Mouse (Mus musculus) G1E (cell line): ENCODE measurements around the gene Batf2.

ENCODE experiments used
- CTCF ChIP-seq: IDR thresholded peaks from 2 replicates; pipeline ENCODE4 v1.5.1; 2012; ENCODE audit warnings: low read depth, low read length, inconsistent platforms, mixed read lengths
- GATA1 ChIP-seq: IDR thresholded peaks from 2 replicates; pipeline ENCODE4 v1.6.1; 2012; ENCODE audit warnings: borderline replicate concordance, low read length, inconsistent platforms, mixed read lengths
- GATA2 ChIP-seq: IDR thresholded peaks from 2 replicates; pipeline ENCODE4 v1.6.1; 2012; ENCODE audit warnings: low read depth, low read length, inconsistent platforms, borderline replicate concordance

GRCm38 (mm10) chr19:6132171-6132827 is 8.5 kb upstream of the Batf2 start:
- TF ChIP-seq GATA1 (no peak), CTCF (no peak), GATA2 (no peak)
